Mouse (Mus musculus) CH12.LX (cell line): ENCODE results near the gene Gm20521. TPM values are rescaled to one million over a fixed set of nuclear protein-coding genes. Genes with fewer than 3 reads are reported as not detected.

Experiments
- DNase-seq: peaks from one replicate; pipeline ENCODE4 v3.0.0-alpha.2; 2013; ENCODE audit errors: extremely low read depth
- H3K27ac ChIP-seq: 2 replicates; pipeline ENCODE4 v1.5.1; 2012; ENCODE audit warnings: low read depth, mild to moderate bottlenecking, control low read depth, moderate library complexity; ENCODE audit not compliant: insufficient read depth
- H3K27me3 ChIP-seq: replicated peaks from 2 replicates; pipeline ENCODE3; 2012; ENCODE audit warnings: inconsistent platforms
- H3K36me3 ChIP-seq, 2 experiments: replicated peaks in 1 of 2; 2 replicates each; pipeline versions ENCODE3 to v1.6.1; 2012; ENCODE audit warnings: inconsistent platforms in 1 of 2, low read length in 1 of 2, mild to moderate bottlenecking in 1 of 2, mixed read lengths in 1 of 2, moderate library complexity in 1 of 2; ENCODE audit not compliant: control insufficient read depth in 1 of 2, insufficient read depth in 1 of 2
- H3K4me1 ChIP-seq, 2 experiments: 2 replicates each; pipeline ENCODE4 v1.6.1; 2012; ENCODE audit warnings: inconsistent platforms in 1 of 2, moderate library complexity in 1 of 2; ENCODE audit not compliant: insufficient read depth in 2 of 2, control insufficient read depth in 1 of 2
- H3K4me2 ChIP-seq: 2 replicates; pipeline ENCODE4 v1.6.1; 2012; ENCODE audit warnings: low read depth, mild to moderate bottlenecking, control low read depth; ENCODE audit not compliant: poor library complexity, insufficient read depth, severe bottlenecking
- H3K4me3 ChIP-seq, 3 experiments: fragments of 150-350 bp in 1 of 3; sonication (generic) in 1 of 3; replicated peaks in 1 of 3; 2 replicates each; pipeline versions ENCODE3 to v1.5.1; 2011 to 2012; ENCODE audit warnings: low read depth in 2 of 3, low read length in 2 of 3, mild to moderate bottlenecking in 2 of 3, moderate library complexity in 2 of 3, control low read depth in 1 of 3, improper control_type of control experiment in 1 of 3, inconsistent platforms in 1 of 3, mixed read lengths in 1 of 3; ENCODE audit not compliant: poor library complexity in 1 of 3
- H3K79me2 ChIP-seq: replicated peaks from 2 replicates; pipeline ENCODE4 v1.6.1; 2012; ENCODE audit warnings: mild to moderate bottlenecking, moderate library complexity; ENCODE audit not compliant: control insufficient read depth, poor library complexity, insufficient read depth, severe bottlenecking; ENCODE audit errors: extremely low read depth
- H3K9ac ChIP-seq: 2 replicates; pipeline ENCODE4 v1.6.1; 2012; ENCODE audit warnings: low read depth, mild to moderate bottlenecking, control low read depth, moderate library complexity; ENCODE audit not compliant: insufficient read depth
- H3K9me3 ChIP-seq: replicated peaks from 2 replicates; pipeline ENCODE3; 2012; ENCODE audit warnings: low read length, inconsistent platforms, mixed read lengths
- BHLHE40 ChIP-seq: IDR thresholded peaks from 2 replicates; pipeline ENCODE4 v1.6.1; 2011; ENCODE audit warnings: mild to moderate bottlenecking, low read depth, low read length, improper control_type of control experiment
- CHD2 ChIP-seq: IDR thresholded peaks from 2 replicates; pipeline ENCODE4 v1.6.1; 2011; ENCODE audit warnings: low read length, improper control_type of control experiment
- CTCF ChIP-seq, 2 experiments: IDR thresholded peaks in 1 of 2; conservative IDR thresholded peaks in 1 of 2; 2 replicates each; pipeline ENCODE4 v1.5.1; 2011 to 2012; ENCODE audit warnings: low read depth in 2 of 2, low read length in 2 of 2, improper control_type of control experiment in 1 of 2, inconsistent platforms in 1 of 2, mild to moderate bottlenecking in 1 of 2, moderate library complexity in 1 of 2
- E2F4 ChIP-seq: IDR thresholded peaks from 2 replicates; pipeline ENCODE4 v1.6.1; 2011; ENCODE audit warnings: low read depth, low read length, improper control_type of control experiment; ENCODE audit not compliant: insufficient replicate concordance
- EP300 ChIP-seq: IDR thresholded peaks from 2 replicates; pipeline ENCODE4 v1.6.1; 2011; ENCODE audit warnings: low read length, improper control_type of control experiment
- GABPA ChIP-seq: IDR thresholded peaks from 2 replicates; pipeline ENCODE4 v1.6.1; 2012; ENCODE audit warnings: low read depth, low read length, improper control_type of control experiment, inconsistent platforms; ENCODE audit not compliant: insufficient replicate concordance
- MAFK ChIP-seq: IDR thresholded peaks from 2 replicates; pipeline ENCODE4 v1.6.1; 2011; ENCODE audit warnings: low read length, improper control_type of control experiment; ENCODE audit not compliant: insufficient replicate concordance
- MEF2A ChIP-seq: IDR thresholded peaks from 2 replicates; pipeline ENCODE4 v1.6.1; 2014; ENCODE audit warnings: low read depth, mild to moderate bottlenecking, inconsistent platforms, low read length, improper control_type of control experiment, borderline replicate concordance
- MXI1 ChIP-seq: IDR thresholded peaks from 2 replicates; pipeline ENCODE4 v1.6.1; 2011; ENCODE audit warnings: mild to moderate bottlenecking, low read depth, low read length, improper control_type of control experiment
- NELFE ChIP-seq: IDR thresholded peaks from 2 replicates; pipeline ENCODE4 v1.6.1; 2011; ENCODE audit warnings: low read depth, low read length, improper control_type of control experiment
- NRF1 ChIP-seq: IDR thresholded peaks from 2 replicates; pipeline ENCODE4 v1.6.1; 2014; ENCODE audit warnings: low read depth, mild to moderate bottlenecking, inconsistent platforms, low read length, improper control_type of control experiment, moderate library complexity
- POLR2AphosphoS2 ChIP-seq: IDR thresholded peaks from 2 replicates; pipeline ENCODE4 v1.6.1; 2011; ENCODE audit warnings: low read depth, low read length, improper control_type of control experiment
- RAD21 ChIP-seq: IDR thresholded peaks from 2 replicates; pipeline ENCODE4 v1.6.1; 2011; ENCODE audit warnings: low read depth, mild to moderate bottlenecking, low read length, improper control_type of control experiment, moderate library complexity
- SIN3A ChIP-seq: IDR thresholded peaks from 2 replicates; pipeline ENCODE4 v1.6.1; 2012; ENCODE audit warnings: low read length, improper control_type of control experiment, inconsistent platforms
- TBP ChIP-seq: conservative IDR thresholded peaks from 2 replicates; pipeline ENCODE4 v1.6.1; 2011; ENCODE audit warnings: low read depth, low read length, improper control_type of control experiment
- UBTF ChIP-seq: IDR thresholded peaks from 2 replicates; pipeline ENCODE4 v1.6.1; 2012; ENCODE audit warnings: low read depth, mild to moderate bottlenecking, inconsistent platforms, low read length, improper control_type of control experiment, moderate library complexity
- USF1 ChIP-seq: IDR thresholded peaks from 2 replicates; pipeline ENCODE4 v1.6.1; 2014; ENCODE audit warnings: low read depth, mild to moderate bottlenecking, inconsistent platforms, low read length, improper control_type of control experiment
- ZC3H11A ChIP-seq: IDR thresholded peaks from 2 replicates; pipeline ENCODE4 v1.6.1; 2012; ENCODE audit warnings: low read depth, mild to moderate bottlenecking, inconsistent platforms, low read length, improper control_type of control experiment
- ZKSCAN1 ChIP-seq: IDR thresholded peaks from 2 replicates; pipeline ENCODE4 v1.6.1; 2012; ENCODE audit warnings: low read depth, inconsistent platforms, low read length, improper control_type of control experiment, borderline replicate concordance
- dilution Hi-C: fragments of 300-500 bp; cut with MboI; formaldehyde crosslinking; loops from 2 replicates; pipeline ENCODE4 v1.14.3; 2020; ENCODE audit warnings: low sequenced_read_pairs; ENCODE audit not compliant: extremely low pct_unique_long_range_greater_than_20kb, extremely low pct_ligation_motif_present
- in situ Hi-C: fragments of 300-500 bp; cut with MboI; formaldehyde crosslinking; loops from 3 replicates; pipeline ENCODE4 v1.14.3; 2019; ENCODE audit warnings: low sequenced_read_pairs, low pct_ligation_motif_present, low pct_unique_long_range_greater_than_20kb, mixed read lengths
- polyA plus RNA-seq: library from polyadenylated mRNA; unstranded; fragments of >175 nt; gene quantifications from 2 replicates; pipeline ENCODE4 v1.2.1, GENCODE M21; 2012; ENCODE audit warnings: low read depth; ENCODE audit not compliant: insufficient read length
- total RNA-seq, 2 experiments: library from RNA; depleted of rRNA; stranded (reverse); fragments of 300-350 nt in 1 of 2; fragments of >200 nt in 1 of 2; gene quantifications; 2 replicates each; pipeline ENCODE4 v1.2.3; 2012 to 2014

Gm20521 gene
- total and polyA plus RNA-seq, 3 experiments: not detected

DNA sequence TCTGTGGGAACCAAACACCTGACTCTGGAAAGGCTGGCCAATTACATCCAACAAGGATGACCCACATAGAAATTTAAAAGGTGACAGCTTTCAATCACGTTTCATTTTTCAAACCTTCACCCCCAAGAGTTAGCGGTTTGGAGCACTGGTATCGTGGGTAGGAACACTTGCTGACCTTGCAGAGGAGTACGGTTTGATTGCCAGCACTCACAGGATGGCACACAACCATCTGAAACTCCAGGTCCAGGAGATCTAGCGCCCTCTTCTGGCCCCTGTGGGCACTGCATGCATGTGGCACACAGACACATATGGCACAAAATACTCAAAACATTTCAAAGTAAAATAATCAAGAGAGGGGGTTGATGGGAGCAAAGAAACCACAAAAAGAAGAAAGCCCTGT lies 16.3 kb upstream of the Gm20521 start:
- Histone ChIP-seq H3K9me3 (no peaks in the 10 kb centered on the region), H3K27me3 (no peaks in the 10 kb centered on the region), H3K27ac (no peak overlapping the region), H3K4me3 (no peak overlapping the region), H3K36me3 (no peaks in the 10 kb centered on the region), H3K4me1 (peaks cover 4 to 5% of the 10 kb centered on the region in 2 experiments; a peak in 2 of 4 replicates), H3K9ac (no peak overlapping the region), H3K4me2 (no peak overlapping the region), H3K79me2 (no peaks in the 10 kb centered on the region)
- in situ Hi-C loops (no loop called here), dilution Hi-C loops (no loop called here)
- peak; percentile 51 to 71 for TF ChIP-seq CTCF (conservative IDR thresholded peaks at IDR 0.05 in 1 of 2, IDR thresholded peaks at IDR 0.05 in 1 of 2; ENCODE audit: low read depth in 2 of 2, low read length in 2 of 2)
- no peak for TF ChIP-seq MXI1
- no peak for TF ChIP-seq NELFE
- TF ChIP-seq USF1: no peak
- DNase-seq: peak; percentile 30

DNA sequence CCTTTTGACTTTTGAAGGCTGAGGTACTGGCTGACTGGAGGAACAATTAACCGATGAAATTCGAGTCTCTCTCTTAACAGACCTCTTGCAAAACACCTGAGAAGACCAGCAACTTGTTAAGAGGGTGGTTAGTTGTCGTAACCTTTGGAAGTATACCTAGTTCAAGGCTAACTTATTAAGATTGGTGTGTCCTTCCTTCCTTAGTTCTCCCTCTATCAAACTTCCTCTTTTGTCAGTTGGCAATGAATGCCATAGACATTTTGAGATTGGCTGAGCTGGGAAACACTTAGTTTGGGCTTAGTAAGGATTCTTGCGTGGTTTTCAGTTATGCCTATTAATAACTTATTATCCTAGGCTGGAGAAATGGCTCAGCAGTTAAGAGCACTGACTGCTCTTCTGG lies 15.2 kb upstream of the Gm20521 start:
- Histone ChIP-seq H3K4me3 (no peak overlapping the region), H3K36me3 (no peaks in the 10 kb centered on the region), H3K4me1 (peaks cover 4 to 5% of the 10 kb centered on the region in 2 experiments; a peak in 2 of 4 replicates), H3K9me3 (no peaks in the 10 kb centered on the region), H3K4me2 (no peak overlapping the region), H3K9ac (no peak overlapping the region)
- no peak for DNase-seq
- no peak for TF ChIP-seq ZC3H11A
- TF ChIP-seq TBP: no peak
- no peak for TF ChIP-seq MAFK
- TF ChIP-seq NRF1: no peak
- TF ChIP-seq MEF2A: no peak
- no peak for TF ChIP-seq ZKSCAN1
- TF ChIP-seq CHD2: no peak
- TF ChIP-seq, all 38 proteins: peak for 0
- Histone ChIP-seq H3K27ac (no peak overlapping the region), H3K79me2 (no peaks in the 10 kb centered on the region), H3K27me3 (no peaks in the 10 kb centered on the region)
- in situ Hi-C loops (no loop called here), dilution Hi-C loops (no loop called here)

DNA sequence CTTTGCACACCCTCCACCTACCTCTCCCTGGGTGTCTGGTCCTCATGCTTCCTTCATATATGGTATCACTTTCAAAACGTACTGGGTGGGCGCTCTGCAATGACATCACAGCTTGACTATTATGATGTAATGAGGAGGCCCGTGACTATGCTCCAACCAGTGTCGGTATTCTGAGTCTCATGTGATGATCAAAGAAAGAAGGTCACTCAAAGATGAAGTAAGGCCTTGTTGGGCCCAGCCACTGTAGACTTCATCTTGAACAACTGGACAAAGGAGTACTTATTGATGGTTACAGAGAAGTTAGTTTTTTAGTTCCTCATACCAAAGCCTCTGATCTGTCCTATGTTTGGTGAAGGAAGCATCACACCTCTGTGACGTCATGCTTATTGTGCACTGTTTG lies 12.4 kb upstream of the Gm20521 start, which contains the start of gene Homez:
Gene Homez (minus strand): TSS at position 101 of the 400 bp plus-strand sequence.
- H3K9ac ChIP-seq: no peak within 1 kb of the TSS
- no peak within 1 kb of the TSS for H3K27ac ChIP-seq
- H3K4me2 ChIP-seq: no peak within 1 kb of the TSS
- no peak for TF ChIP-seq EP300
- TF ChIP-seq UBTF: no peak
- TF ChIP-seq E2F4: no peak
- no peak for TF ChIP-seq BHLHE40
- TF ChIP-seq SIN3A: no peak
- no peak for TF ChIP-seq POLR2AphosphoS2
- TF ChIP-seq GABPA: no peak
- TF ChIP-seq RAD21: no peak
- no peak for TF ChIP-seq NRF1
- TF ChIP-seq TBP: no peak
- no peak for DNase-seq
- H3K9me3 ChIP-seq: no peaks in the 10 kb centered on the region
- H3K36me3 ChIP-seq: no peaks in the 10 kb centered on the region
- H3K4me3 ChIP-seq: no peak within 1 kb of the TSS
- peaks cover 3 to 6% of the 10 kb centered on the region in 2 experiments for H3K4me1 ChIP-seq
- dilution Hi-C loops (no loop called here), in situ Hi-C loops (no loop called here)
- H3K27me3 ChIP-seq: peaks cover 6% of the 10 kb centered on the region
- H3K79me2 ChIP-seq: no peaks in the 10 kb centered on the region
